Mouse (Mus musculus): ENCODE data around the gene Fbxl17. TPM values are rescaled to one million over a fixed set of nuclear protein-coding genes. Genes with fewer than 3 reads are reported as not detected.

Gene Fbxl17
- polyA plus RNA-seq, 1 experiment from 2014 or later: 3.3 TPM

GRCm38 (mm10) chr17:63119077-63119476 lies 380.7 kb downstream of the Fbxl17 start:
- Histone ChIP-seq H3K27me3 (ENCODE audit: insufficient read depth, low read length) (no peaks in the 10 kb centered on the region), H3K4me2 (ENCODE audit: low read depth, low read length) (peak overlapping the region; percentile 9; the same call in 1 of the 2 replicates), H3K9me3 (ENCODE audit: low read length) (no peaks in the 10 kb centered on the region), H3K36me3 (replicated peaks; ENCODE audit: insufficient read depth, low read length) (no peaks in the 10 kb centered on the region; the same call in 1 of the 2 replicates), H3K9ac (replicated peaks) (no peak overlapping the region), H3K27ac (ENCODE audit: low read depth) (no peak overlapping the region), H3K4me3 (ENCODE audit: low read depth, low read length) (no peak overlapping the region), H3K4me1 (ENCODE audit: insufficient read depth) (0 out of 2 replicates have a peak, but pooled peaks cover 10% of the 10 kb centered on the region)
- TF ChIP-seq EP300 (IDR thresholded peaks at IDR 0.05; ENCODE audit: low read depth): no peak
- no peak for TF ChIP-seq CTCF (IDR thresholded peaks at IDR 0.05; ENCODE audit: low read depth)
- ATAC-seq (peak; percentile 50), DNase-seq (no peak)
- WGBS (ENCODE audit: insufficient replicate concordance): 56% methylated on average over 7 of the region's 7 CpGs

GRCm38 (mm10) chr17:63117130-63117529 lies 382.7 kb downstream of the Fbxl17 start:
- Histone ChIP-seq H3K4me3 (ENCODE audit: low read depth, low read length) (no peak overlapping the region), H3K36me3 (replicated peaks; ENCODE audit: insufficient read depth, low read length) (no peaks in the 10 kb centered on the region; the same call in 1 of the 2 replicates), H3K27me3 (ENCODE audit: insufficient read depth, low read length) (no peaks in the 10 kb centered on the region), H3K9ac (replicated peaks) (no peak overlapping the region), H3K27ac (ENCODE audit: low read depth) (no peak overlapping the region), H3K9me3 (ENCODE audit: low read length) (no peaks in the 10 kb centered on the region), H3K4me2 (ENCODE audit: low read depth, low read length) (no peak overlapping the region), H3K4me1 (ENCODE audit: insufficient read depth) (0 out of 2 replicates have a peak, but pooled peaks cover 10% of the 10 kb centered on the region)
- DNase-seq (no peak), ATAC-seq (no peak)
- TF ChIP-seq EP300 (IDR thresholded peaks at IDR 0.05; ENCODE audit: low read depth) (no peak), CTCF (IDR thresholded peaks at IDR 0.05; ENCODE audit: low read depth) (no peak)
- WGBS (ENCODE audit: insufficient replicate concordance): 87% methylated on average over 5 of the region's 5 CpGs

GRCm38 (mm10) chr17:63114399-63115085 lies 385.3 kb downstream of the Fbxl17 start:
- no peak for TF ChIP-seq CTCF (IDR thresholded peaks at IDR 0.05; ENCODE audit: low read depth)
- no peak for TF ChIP-seq EP300 (IDR thresholded peaks at IDR 0.05; ENCODE audit: low read depth)
- WGBS (ENCODE audit: insufficient replicate concordance): 87% methylated on average over 19 of the region's 19 CpGs
- DNase-seq: no peak

DNA sequence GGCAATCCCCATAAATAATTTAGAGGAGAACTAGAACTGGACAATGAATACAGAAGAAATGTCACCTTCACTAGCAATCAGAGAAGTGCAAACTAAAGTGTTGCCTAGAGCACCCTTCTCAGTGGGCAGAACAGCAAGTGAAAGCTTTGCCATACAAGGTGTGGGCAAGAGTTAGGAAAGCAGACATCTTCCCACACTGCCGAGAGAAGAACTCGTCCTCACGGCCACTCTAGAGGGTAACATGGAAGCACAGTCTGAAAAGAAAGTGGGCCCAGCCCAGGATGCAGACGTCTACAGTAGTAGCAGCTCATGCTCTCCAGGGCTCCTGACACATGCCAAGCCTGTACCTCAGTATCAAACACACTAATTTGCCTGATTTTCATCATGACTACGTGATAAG lies 387.0 kb downstream of the Fbxl17 start:
- Histone ChIP-seq H3K9ac (replicated peaks) (no peak overlapping the region), H3K4me2 (ENCODE audit: low read depth, low read length) (no peak overlapping the region), H3K27me3 (ENCODE audit: insufficient read depth, low read length) (no peaks in the 10 kb centered on the region), H3K36me3 (replicated peaks; ENCODE audit: insufficient read depth, low read length) (no peaks in the 10 kb centered on the region; the same call in 1 of the 2 replicates), H3K9me3 (ENCODE audit: low read length) (no peaks in the 10 kb centered on the region), H3K4me3 (ENCODE audit: low read depth, low read length) (no peak overlapping the region), H3K27ac (ENCODE audit: low read depth) (no peak overlapping the region), H3K4me1 (ENCODE audit: insufficient read depth) (no peaks in the 10 kb centered on the region; the same call in 1 of the 2 replicates)
- ATAC-seq (no peak), DNase-seq (no peak)
- TF ChIP-seq CTCF (IDR thresholded peaks at IDR 0.05; ENCODE audit: low read depth) (no peak), EP300 (IDR thresholded peaks at IDR 0.05; ENCODE audit: low read depth) (no peak)
- WGBS (ENCODE audit: insufficient replicate concordance): 81% methylated on average over 5 of the region's 5 CpGs

More at GRCm38 (mm10) chr17:63114399-63115085, 385.3 kb downstream of the Fbxl17 start:
- Histone ChIP-seq H3K27ac (ENCODE audit: low read depth) (no peak overlapping the region), H3K4me3 (ENCODE audit: low read depth, low read length) (no peak overlapping the region), H3K9me3 (ENCODE audit: low read length) (no peaks in the 10 kb centered on the region), H3K36me3 (replicated peaks; ENCODE audit: insufficient read depth, low read length) (no peaks in the 10 kb centered on the region; the same call in 1 of the 2 replicates), H3K4me2 (ENCODE audit: low read depth, low read length) (no peak overlapping the region), H3K4me1 (ENCODE audit: insufficient read depth) (peaks cover under 1% of the 10 kb centered on the region; the same call in 1 of the 2 replicates), H3K9ac (replicated peaks) (no peak overlapping the region), H3K27me3 (ENCODE audit: insufficient read depth, low read length) (no peaks in the 10 kb centered on the region)
- no peak for ATAC-seq

GRCm38 (mm10) chr17:63110994-63111393 lies 388.8 kb downstream of the Fbxl17 start:
- H3K9me3 ChIP-seq (ENCODE audit: low read length): no peaks in the 10 kb centered on the region
- H3K9ac ChIP-seq (replicated peaks): no peak overlapping the region
- no peak for ATAC-seq
- no peak overlapping the region for H3K27ac ChIP-seq (ENCODE audit: low read depth)
- H3K4me2 ChIP-seq (ENCODE audit: low read depth, low read length): no peak overlapping the region
- no peak for TF ChIP-seq CTCF (IDR thresholded peaks at IDR 0.05; ENCODE audit: low read depth)
- TF ChIP-seq EP300 (IDR thresholded peaks at IDR 0.05; ENCODE audit: low read depth): no peak
- H3K4me3 ChIP-seq (ENCODE audit: low read depth, low read length): no peak overlapping the region
- H3K4me1 ChIP-seq (ENCODE audit: insufficient read depth): no peaks in the 10 kb centered on the region; the same call in 1 of the 2 replicates
- DNase-seq: no peak
- no peaks in the 10 kb centered on the region for H3K27me3 ChIP-seq (ENCODE audit: insufficient read depth, low read length)
- 76% methylated on average over 6 of the region's 6 CpGs for WGBS (ENCODE audit: insufficient replicate concordance)
- no peaks in the 10 kb centered on the region for H3K36me3 ChIP-seq (replicated peaks; ENCODE audit: insufficient read depth, low read length)

- Histone ChIP-seq H3K4me2 (ENCODE audit: low read depth, low read length) (no peak overlapping the region), H3K27me3 (ENCODE audit: insufficient read depth, low read length) (no peaks in the 10 kb centered on the region), H3K9ac (replicated peaks) (no peak overlapping the region), H3K4me1 (ENCODE audit: insufficient read depth) (no peaks in the 10 kb centered on the region; the same call in 1 of the 2 replicates), H3K9me3 (ENCODE audit: low read length) (no peaks in the 10 kb centered on the region), H3K36me3 (replicated peaks; ENCODE audit: insufficient read depth, low read length) (no peaks in the 10 kb centered on the region), H3K4me3 (ENCODE audit: low read depth, low read length) (no peak overlapping the region), H3K27ac (ENCODE audit: low read depth) (no peak overlapping the region)
- 89% methylated on average over 7 of the region's 7 CpGs for WGBS (ENCODE audit: insufficient replicate concordance)
- TF ChIP-seq EP300 (IDR thresholded peaks at IDR 0.05; ENCODE audit: low read depth): no peak
- no peak for TF ChIP-seq CTCF (IDR thresholded peaks at IDR 0.05; ENCODE audit: low read depth)
- ATAC-seq: no peak
- DNase-seq: no peak
Observed at GRCm38 (mm10) chr17:63110211-63110755, 389.5 kb downstream of the Fbxl17 start.
